Mouse (Mus musculus) adrenal gland, adult 8-10 months (tissue): ENCODE measurements at regions not wholly inside any gene's neighbourhood (a gene's known extent, or its start where the extent isn't known, plus 50 kb on each side); places are given as distances from the start of the nearest gene placed in this dataset.

Experiments used
- DNase-seq: peaks from one replicate; pipeline ENCODE4 v3.0.0; 2022

DNA sequence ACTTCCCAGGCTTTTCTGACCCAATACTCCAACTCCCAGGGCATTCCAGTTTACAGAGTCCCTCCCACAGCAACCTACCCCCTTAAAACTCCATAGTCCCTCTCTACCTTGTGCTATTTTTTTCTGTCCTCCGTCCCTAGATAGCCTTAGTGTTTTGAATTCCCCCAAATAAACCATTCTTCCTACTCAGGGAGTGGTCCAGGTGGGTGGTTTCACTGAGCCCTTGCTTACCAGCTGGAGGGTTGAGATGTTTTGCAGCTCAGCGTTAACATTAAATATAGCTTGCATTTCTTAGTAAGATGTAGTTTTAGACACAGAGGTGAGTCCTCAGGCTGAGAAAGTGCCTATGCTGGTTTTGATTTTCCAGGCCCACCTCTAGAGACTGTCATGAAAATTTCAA, 313.0 kb downstream of the Bmper start:
- no peak for DNase-seq

GRCm38 (mm10) chr9:23538051-23538450, 315.2 kb downstream of the Bmper start:
- DNase-seq, result peak; percentile 30

DNA sequence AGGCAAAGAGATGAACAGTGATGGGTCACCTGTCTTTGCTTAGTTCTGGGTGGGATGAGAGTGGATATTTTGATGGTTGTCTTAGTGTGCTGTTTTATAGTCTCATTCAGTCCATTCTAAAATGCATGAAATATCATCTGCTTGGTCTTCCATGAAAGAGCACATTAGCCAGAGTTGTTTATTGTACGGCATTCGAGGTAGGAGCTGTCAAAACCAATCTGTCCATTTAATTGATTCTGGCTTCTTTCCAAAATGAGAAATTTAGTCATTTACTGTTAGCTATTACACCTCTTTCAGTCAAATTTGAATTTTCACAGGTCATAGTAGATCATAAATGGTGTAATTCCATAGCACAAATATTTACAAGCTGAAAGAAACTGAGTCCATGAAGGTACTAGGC, 328.8 kb downstream of the Bmper start:
- no peak for DNase-seq

- no peak for DNase-seq
These were observed 330.9 kb downstream of the Bmper start for GRCm38 (mm10) chr9:23553766-23554165.

DNA sequence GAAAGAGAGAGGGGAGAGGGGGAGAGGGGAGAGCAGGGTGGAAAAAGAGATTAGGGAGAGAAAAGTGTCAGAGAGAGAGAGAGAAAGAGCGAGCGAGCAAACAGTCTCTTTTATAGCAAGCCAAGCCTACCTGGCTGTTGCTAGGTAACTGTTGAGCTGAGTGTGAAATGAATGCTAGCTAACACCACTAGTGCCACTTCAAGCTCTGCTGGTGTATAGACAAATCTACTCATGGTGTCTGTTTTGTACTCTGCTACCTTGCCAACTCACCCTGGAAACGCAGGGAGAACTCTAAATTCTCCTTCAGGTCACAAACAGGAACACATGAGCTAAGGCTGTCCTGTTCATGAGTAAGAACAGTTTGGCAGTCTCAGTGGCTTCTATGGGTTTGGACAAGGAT, 334.7 kb downstream of the Bmper start:
- DNase-seq, result no peak

DNA sequence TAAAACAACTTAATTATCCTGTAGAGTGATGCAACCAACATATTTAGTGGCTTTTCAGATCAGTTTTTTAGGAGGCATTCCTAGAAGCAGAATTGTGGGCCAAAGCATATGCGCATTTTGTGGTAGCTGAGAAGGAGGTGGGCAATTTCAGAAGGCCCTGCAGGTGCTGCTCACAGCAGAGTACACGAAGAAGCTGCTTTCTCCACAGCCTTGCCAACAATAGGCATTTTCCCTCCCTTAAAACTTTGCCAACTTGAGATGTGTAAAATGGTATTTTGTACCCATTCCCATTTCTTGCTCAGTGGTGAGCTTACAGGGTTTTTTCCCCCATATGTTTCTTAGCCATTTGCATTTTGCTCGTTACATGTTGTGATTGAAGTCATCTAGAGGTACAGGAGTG, 339.0 kb downstream of the Bmper start:
- no peak for DNase-seq

GRCm38 (mm10) chr9:23567081-23567480, 344.2 kb downstream of the Bmper start:
- DNase-seq, result peak; percentile 8

DNA sequence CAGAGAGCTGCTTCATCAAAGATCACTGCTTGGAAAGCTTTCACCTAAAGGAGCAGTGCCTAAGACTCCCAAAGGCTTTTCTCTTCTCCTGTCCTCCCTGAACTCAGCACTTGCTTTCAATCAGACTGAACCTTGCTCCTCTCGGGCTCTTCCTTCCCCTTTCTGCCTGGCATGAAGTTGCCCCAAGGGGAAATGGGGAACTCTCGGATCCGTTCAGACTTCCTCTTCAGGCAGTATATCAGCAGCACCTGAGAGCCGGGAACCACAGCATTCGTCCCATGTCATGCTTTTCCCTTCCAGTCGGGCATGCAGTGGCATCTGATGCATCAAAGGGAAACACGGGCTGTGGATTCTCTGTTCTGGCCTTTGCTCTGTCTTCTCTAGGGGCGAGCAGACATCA, 347.3 kb downstream of the Bmper start:
- no peak for DNase-seq

DNA sequence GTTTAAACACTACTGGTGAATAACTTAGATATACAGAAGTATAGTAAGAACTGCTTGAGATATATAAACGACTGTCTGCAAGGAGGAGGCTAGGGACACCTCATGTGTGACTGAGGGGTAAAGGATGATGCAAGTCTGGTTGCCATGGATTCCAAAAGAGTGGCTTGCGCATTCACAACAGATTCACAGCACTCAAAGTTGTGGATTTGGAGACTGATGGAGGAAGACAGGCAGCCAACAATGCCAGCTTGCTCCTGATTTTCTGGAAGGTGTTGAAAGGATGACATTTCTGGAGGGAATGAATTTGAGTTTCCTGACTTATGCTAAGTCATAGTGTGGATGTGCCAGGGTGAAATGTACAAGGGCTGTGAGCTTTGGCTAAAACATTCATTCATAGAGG, 353.4 kb downstream of the Bmper start:
- no peak for DNase-seq

DNA sequence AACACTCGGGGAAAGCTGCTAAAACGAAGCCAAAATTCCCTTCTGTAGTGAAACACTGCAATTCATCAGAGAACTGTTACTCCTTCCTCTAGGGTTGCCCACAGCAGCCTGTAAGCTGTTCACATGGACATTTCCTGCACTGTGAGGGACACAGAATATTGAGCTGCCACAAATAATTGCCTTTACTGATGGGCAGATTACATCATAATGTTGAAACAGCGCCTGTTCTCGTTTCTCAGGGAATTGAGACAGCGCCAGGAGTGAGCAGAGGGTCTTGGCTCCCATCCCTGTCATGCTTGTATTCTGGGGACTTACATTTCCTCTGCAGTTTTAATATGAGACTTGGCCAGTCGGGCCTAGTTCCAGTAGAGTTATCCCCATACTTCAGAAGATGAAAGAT, 357.3 kb downstream of the Bmper start:
- DNase-seq, result no peak

GRCm38 (mm10) chr9:23581039-23581606, 358.2 kb downstream of the Bmper start:
- DNase-seq, result peak; percentile 62

GRCm38 (mm10) chr9:23584561-23584960, 361.7 kb downstream of the Bmper start:
- DNase-seq, result no peak

DNA sequence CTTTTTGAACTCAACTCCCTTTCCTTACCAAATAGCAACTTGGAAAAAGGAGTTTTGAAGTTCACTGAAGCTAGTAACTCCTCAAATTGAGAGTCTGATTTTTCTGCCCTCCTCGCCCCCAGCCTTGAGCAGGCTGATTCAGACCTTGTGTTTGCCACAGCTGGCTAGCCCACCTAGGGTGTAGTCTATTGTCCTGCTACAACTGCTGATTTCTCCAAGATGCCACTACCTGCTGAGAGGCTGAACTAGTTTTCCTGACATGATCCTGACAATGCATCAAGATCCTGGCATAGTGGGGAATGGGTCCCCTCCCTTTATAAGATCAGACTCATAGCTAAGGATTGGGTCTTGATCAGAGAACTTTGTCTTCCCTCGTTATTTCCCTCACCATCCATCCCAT, 366.1 kb downstream of the Bmper start:
- DNase-seq, result no peak

GRCm38 (mm10) chr9:23591906-23592305, 369.0 kb downstream of the Bmper start:
- DNase-seq, result no peak

DNA sequence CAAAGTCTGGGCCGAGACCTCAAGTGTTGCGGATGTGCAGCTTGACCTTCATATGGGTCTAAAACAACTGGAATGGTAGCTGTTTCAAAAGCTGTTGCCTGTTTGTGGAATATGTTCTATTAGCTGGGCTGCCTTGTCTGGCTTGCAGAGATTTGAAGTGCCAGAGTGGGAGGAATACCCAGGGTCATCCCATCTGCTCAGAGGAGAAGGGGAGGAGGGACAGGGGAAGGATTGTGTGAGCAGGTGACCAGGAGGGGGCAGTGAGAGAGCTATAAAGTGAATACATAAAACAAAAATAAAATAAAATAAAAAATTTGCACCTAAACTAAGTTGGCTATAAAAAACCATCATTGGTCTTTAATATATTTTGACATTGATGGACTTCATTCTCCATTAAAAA, 377.7 kb downstream of the Bmper start:
- no peak for DNase-seq
